In genomic region chr13:64526515-64527285, GRCm38 (mm10) we compare ENCODE assay signal across 10 mouse cellular contexts. TPM values are rescaled to one million over a fixed set of nuclear protein-coding genes. Genes with fewer than 3 reads are reported as not detected.
DNase-seq lines count a peak whose midpoint lies in the region; ATAC-seq lines count a peak whose summit lies in the region.
"Had no signal": no experiment of that assay in that cellular context is flagged by ENCODE, and none has a peak within 500 bp of the region (broad histone marks: within the 10 kb centered on the region; RNA-seq: fewer than 3 reads in every experiment).

No protein-coding gene starts in this region.

- DNase-seq in frontal cortex, postnatal 25 days (ENCODE audit: low spot score in 2 of 2): no peak
- DNase-seq in frontal cortex, postnatal 14 days (ENCODE audit: low spot score in 2 of 2): peak; percentile 7 to 8
- DNase-seq in left cerebral cortex, postnatal 14 days (ENCODE audit: low spot score in 2 of 2): peak; percentile 43 to 63
- peak; percentile 10 for DNase-seq in right cerebral cortex, postnatal 14 days
- no peak for DNase-seq in thymus, postnatal 25 days
- DNase-seq in thymus, postnatal 36 days: no peak
- no peak for DNase-seq in embryo, embryonic 11 days
- DNase-seq: lung, postnatal 10 days had no signal

- ATAC-seq in frontal cortex, adult (ENCODE audit: low TSS enrichment): peak; percentile 80

- intact Hi-C loops in left cerebral cortex, postnatal 14 days (cut with DNase I): no loop called here

RNA-seq across cellular contexts. Expression of gene Fam240b, which starts 29.1 kb away (rescaled TPM):
- not detected for total RNA-seq in left cerebral cortex, postnatal 14 days (2021)
- total RNA-seq: neutrophil, adult 5-6 weeks had no signal

Comparison
In these comparisons a context has a peak if more than half of its experiments do, and no peak if none do; other contexts are left out.
1. DNase-seq: peak in frontal cortex, postnatal 14 days (2 of 2), left cerebral cortex, postnatal 14 days (2 of 2) and right cerebral cortex, postnatal 14 days (single experiment); none in frontal cortex, postnatal 25 days (0 of 2), thymus, postnatal 25 days (single experiment), thymus, postnatal 36 days (0 of 2) and embryo, embryonic 11 days (single experiment).